Mouse (Mus musculus): ENCODE data around the gene Ube2h.
"Not testable (repeated sequence)": the region's sequence is repeated elsewhere in the genome, so short reads cannot be mapped to it uniquely, and the experiment has no call there.

The Ube2h gene

DNA sequence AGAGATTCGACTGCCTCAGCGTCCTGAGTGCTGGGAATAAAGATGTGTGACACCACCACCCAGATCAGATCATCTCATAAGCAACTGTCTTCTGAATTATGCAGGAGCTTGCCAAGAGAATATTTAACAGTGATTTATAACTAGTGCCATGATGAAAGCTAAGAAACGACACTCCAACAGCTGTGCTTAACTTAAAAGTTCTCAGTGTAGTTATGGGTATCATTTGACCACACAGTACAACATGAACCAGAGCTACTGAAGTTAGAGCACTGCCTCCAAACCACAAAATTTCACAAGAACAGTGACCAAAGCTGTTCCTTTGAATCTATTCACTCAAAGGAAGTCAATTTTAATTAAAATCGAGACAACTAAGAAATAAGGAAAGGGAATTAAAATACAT, 61.4 kb downstream of the Ube2h start:
- no peak for DNase-seq

DNA sequence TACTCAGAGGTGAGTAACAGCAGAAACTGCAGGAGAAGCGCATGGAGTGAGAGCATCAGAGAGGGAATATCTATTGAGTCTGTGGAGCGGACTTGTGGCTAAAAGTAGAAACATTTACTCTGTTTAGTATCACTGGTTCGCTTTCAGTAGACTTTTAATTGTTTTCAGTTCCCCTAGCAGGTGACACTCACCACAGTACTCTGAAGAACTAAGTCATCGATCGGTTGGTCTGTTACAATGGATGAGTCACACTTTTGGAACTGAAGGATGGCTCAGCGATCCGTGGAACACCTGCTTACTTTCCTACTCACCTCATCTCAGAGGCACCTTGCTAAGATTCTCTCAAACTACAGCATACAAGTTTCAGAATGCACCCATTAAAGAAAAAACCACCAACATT, 64.2 kb downstream of the Ube2h start:
- no peak for DNase-seq

DNA sequence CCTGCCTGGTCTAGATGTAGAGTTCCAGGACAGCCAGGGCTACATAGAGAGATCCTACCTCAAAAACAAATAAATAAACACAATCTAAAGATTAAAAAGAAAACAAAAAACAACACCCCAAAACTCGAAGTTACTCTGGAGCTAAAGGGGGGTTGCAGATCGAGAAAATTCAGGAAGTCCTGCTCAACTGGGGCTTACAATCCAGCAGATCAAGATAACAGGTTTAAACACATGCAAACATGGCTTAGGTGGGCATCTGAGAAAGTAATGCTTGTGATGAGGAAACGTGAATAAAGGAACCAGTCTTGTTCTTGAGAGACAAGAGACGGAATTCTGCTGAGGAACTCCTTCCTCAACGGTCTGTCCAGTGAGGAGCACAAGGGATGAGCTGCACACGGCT, 65.1 kb downstream of the Ube2h start:
- DNase-seq, result no peak

DNA sequence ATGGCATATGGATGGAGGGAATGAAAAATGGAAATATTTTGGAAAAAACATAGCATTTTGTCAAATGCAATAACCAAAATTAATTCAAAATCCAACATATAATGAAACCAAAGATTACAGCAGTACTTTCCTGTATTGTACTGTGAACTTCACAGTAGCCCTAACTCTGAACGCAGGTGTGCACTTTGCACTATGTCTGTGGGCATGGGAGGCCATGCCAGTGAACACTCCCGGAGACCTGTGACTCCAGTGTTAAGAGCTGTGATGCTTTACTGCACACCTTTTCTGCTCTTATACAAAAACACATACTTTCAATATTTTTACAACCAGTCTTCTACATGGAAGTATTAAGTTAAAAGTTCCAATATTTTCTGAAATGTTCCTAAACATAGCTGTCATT, 66.3 kb downstream of the Ube2h start:
- DNase-seq, result no peak

DNA sequence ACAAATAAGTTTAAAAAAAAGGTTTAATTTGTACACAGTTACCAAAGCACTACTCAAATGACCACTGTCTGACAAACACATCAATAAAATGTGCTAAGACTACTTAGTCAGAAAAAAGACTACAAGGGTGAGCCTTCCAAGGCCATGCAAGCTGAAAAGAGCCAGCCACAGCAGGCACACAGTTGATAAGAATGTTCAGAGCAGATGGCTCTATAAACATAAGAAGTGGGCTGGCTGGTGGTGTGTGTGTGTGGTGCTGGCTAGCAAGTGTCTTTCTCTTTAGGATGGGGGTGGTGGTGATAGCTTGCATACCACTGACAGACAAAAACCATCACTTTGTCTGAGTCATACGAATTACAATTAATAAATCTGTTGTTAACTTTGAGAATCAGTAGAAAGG, 67.8 kb downstream of the Ube2h start:
- DNase-seq, result no peak

DNA sequence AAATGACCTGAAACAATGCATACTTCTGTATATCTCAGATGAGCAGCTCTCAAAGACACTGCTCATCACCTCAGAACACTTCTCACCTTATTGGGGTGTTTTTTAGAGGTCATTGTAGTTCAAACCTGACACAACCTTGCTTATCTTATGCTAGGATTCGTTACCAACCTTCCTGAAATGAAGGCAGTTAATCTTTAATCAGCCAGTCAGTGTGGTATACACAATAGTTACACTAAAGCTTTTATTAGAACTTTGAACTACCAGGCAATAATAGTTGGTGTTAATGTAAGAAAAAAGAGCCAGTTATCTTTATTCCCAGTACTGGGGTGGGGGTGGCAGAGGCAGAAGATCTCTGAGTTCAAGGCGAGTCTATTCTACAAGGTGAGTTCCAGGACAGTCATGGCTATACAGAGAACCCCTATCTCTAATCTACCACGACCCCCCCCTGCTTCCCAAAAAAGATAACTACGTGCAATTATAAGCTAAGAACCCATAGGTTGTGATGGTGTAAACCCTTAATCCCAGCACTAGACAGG, 72.5 kb downstream of the Ube2h start:
- DNase-seq, result no peak

DNA sequence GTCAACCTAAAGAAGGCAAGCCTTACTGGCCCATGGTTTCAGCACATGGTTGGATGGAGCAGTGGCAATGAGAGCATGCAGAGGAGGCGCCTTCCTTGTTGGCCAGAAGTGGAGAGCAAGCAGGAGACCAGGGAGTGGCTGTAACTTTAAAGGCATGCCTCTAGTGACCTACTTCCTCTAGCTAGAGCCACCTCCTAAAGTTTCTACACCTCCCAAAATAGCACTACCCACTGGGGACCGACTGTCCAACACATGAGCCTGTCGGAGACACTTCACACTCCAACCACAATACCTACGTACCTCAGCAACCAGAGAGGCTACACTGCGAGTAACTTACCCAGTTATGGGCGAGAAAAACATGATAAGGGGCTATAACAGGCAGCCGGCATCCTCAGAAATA, 74.1 kb downstream of the Ube2h start:
- peak; percentile 57 to 64 for DNase-seq

DNA sequence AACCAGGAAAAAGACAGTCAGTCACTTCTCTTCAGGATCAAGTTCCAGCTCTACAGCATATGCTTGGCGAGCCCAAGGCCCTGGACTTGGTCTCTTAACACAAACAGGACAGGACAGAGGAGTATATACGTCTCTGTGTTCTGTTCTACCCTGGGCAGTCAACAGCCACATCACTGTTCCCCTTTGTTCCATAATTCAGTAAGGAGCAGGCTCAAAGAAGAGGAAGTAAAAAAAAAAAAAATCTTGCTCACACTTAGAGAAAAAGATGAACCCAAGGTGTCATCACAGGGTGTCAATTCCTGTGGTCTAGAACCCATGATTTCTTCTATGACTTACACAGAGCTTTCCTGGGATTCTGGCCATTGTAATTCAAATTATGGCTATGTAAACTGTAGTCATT, 75.4 kb downstream of the Ube2h start:
- no peak for DNase-seq

DNA sequence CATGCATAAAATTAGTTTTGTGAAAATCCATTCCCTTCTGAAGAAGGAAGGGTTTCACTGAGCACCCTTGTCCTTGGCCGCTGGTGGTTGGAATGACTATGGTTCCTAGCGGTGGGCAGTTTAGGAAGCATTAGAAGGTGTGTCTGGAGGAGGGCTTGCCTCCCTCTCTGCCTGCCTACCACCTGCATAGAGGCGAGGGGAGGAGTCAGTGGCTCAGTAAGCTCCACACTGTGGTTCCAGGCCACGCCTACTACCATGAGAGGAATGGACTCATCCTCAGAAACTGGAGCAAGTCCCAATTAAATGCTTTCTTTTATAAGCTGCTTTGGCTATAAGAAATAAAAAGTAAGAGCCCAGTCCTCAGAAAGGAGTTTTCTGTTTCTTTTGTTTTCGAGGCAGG, 76.0 kb downstream of the Ube2h start:
- DNase-seq, result no peak

DNA sequence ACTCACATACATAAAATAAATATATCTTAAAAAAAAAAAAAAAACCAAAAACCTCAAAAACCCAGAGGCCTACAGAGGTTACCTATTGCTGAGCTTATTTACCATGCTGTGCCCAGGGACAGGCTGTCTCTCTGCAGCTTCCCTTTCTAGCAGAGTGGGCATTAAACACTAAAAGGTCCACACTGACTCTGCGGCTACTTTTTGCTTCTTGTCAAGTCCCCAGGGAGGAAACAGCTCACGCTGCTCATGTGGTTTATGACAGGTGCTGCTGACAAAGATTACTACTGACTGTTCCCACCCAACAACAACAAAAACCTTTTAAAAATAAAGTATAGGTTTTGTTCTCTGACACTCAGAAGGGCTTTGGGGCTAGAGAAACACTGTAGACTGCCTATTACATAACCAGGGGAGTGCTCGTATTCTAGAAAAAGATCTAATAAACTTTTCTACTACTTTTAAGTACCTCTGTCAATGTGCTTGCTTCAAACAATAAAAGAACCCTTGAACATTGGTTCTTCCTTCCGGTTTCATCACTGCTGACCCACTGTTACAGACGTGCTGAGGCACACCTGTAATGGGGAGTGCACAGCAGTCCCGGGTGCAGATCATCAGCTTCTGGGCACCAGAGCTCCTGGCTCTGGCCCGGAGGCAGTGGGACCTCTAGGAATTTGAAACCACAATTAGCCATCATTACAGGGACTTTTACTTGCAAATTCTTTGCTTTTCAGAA, 77.2 kb downstream of the Ube2h start:
- peak; percentile 67 to 76 for DNase-seq

DNA sequence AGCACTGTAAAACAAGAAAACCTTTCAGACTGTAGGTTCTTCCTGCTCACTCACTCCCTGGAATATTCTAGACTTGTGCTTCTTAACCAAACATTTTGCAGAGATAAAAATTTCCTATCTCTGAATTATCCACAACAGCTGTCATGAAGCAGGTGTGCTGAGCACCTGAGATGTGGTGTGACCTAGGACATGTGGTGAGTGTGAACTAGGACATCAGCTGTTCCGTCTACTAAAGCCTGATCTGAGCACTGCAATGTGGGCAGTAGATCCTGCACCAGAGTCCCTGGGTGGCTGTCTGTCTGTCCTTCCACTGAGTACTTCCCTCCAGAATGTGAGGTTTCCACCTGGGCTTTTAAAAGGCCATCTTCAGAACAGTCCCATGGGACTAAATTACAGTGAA, 79.6 kb downstream of the Ube2h start:
- DNase-seq, result no peak

DNA sequence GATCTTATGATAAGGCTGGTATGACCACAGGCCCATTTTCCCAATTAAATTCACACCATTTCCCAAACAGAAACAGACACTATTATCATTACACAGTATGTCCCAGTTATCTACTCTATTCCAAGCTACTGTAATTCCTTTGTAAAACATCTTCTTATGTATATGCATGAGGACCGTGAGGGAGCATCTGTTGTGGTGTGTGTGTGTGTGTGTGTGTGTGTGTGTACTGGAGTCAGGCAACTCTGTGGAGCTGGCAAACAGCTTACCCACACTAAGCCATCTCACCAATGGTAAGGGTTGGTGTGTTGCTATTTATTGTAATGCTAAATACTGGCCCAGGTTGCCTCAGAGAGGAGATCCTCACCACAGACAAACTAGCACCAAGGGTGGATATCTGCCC, 82.0 kb downstream of the Ube2h start:
- no peak for DNase-seq

DNA sequence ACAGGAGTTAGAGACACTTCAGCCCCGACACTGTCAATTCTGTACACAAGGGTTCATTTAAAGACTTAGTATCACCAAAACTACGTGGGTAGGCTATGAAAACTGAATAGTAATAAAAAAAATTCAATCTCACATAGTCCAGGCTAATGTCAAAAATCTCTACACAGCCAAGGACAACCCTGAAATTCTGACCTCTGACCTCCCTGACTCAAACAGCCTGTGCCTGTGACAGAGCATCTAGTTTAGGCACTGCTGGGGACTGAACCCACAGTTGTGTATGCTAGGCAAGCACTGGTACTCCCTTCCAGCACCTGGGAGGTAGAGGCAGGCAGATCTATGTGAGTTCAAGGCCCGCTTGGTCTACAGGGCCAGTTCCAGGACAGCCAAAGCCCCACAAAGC, 86.8 kb downstream of the Ube2h start:
- DNase-seq, result no peak

DNA sequence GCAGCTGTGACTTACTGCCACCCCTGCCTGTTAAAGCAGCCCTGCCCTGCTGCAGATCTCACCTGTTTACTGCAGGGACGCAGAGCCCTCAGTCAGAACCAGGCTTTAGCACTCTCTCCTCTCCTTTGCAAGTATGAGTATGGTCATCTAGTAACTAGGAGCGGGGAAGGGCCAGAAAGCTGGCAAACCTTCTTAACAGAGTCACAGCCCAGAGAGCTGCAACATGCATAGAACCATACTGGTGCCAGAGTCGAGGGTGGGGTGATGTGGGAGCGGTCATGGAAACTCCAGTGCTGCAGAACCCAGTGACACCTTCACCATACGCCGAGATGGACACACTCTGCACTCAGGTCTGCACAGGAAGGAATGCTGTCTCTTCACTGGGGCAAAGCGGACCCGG, 91.9 kb downstream of the Ube2h start:
- DNase-seq, result no peak

DNA sequence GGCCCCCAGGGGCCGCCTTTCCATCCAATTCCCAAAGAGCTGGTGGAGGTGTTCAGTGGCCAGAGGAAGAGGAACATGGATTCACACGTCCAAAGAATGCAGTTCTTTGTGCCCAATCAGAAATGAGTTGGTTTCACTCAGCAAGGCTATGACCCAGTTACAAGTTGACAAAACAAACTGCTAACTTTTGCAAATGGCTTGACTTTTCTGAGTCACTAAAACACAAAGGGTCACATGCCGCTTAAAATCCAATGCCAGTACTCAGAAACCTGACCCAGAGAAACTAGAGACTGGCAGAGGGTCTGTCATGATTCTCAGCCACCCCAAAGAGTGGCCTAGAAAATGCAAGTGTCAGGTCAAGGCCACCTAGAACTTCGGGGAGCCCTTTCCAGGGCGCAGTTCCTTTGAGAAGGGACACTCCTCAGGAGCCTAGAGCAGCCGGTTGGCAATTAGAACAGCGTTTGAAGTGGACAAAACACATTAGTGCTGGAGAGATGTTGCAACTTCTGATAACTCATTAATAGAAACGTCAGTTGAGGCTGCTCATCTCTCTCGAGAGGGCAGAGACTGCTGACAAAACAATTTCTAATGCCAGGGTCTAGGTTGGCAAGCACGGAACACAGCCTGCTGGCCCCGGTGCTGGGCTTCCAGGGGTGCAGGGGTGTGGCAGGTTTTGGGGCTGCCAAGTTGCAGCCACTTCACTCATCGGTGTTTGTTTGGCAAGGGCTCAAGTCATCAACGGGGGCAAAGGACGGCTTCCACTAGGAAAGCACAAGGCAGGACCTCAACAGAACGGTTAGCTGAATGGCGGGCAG, 92.5 kb downstream of the Ube2h start:
- no peak for DNase-seq

DNA sequence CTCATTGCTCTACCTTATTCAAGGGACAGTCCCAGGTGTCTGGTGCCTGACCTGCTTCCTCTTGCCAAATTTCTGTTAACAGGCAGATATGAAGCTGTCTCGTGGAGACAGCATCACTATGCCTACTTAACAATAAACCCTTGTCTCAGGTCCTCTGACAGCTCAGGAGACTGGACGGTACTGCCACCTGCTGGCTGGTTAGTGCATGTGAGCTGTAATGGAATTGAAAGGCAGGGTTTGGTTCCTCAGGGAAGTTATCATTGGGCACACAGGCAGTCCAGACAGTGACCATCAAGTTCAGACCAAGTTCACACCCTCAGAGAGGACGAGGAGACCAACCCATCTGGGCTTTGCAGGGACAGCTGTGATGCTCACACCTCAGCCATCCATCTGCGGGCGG, 93.6 kb downstream of the Ube2h start:
- DNase-seq, result peak; percentile 80

DNA sequence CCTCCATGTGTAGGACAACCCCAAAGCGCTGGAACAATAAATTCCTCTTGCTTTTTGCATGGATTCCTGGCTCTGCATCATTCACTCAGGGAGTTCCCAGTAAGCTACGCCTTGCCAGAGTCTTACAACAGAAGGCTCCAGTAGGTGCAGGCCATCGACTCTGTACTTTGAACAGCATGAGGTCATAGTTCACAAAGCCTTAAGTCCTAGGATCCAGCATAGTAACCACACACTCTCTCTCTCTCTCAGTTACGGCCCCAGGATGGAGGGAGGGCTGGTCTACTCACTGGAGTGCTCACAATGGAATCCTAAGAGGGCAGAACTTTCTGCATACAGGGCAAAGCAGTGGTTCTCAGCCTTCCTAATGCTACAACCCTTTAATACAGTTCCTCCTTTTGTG, 95.5 kb downstream of the Ube2h start:
- no peak for DNase-seq

DNA sequence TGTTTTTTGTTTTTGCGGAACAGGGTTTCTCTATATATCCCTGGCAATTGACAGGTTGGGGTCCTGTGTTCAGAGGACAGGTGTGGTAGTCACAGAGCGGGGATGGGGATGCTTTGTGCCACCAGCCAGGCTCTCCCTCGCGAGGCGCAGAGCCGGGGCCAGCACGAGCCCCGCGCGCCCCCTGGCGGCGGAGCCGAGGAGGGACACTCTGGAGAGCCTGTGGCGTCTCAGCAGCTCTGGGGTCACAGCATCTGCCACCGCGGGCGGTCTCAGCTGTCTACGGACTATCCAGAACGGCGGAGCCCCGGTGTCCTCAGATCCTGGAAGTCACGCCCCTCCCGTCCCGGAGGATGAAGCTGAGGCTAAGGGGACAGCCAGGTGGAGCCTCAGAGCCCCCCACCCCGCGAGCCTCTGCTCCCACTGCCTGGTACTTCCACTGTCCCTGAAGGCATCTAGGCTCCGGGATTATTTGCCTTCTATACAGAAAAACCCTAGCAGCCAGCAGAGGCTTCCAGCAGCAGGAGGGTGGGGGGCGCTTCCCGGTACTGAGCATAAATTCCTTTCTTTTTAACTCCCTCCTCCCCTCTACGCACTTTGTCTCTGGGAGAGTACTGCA, 98.6 kb downstream of the Ube2h start:
- DNase-seq, result peak; percentile 85 to 88

DNA sequence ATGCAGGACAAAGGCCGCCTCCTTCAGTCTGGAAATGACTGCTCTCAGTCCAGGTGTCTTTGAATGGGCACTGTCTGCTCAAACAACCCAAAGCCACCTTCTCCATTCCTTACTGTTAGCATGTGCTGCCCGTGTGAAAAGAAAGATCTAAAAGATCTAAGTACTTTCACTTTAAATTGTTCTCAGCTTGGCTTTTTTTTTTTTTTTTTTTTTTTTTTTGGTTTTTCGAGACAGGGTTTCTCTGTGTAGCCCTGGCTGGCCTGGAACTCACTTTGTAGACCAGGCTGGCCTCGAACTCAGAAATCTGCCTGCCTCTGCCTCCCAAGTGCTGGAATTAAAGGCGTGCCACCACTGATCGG, 99.2 kb downstream of the Ube2h start:
- not testable (repeated sequence) for DNase-seq

DNA sequence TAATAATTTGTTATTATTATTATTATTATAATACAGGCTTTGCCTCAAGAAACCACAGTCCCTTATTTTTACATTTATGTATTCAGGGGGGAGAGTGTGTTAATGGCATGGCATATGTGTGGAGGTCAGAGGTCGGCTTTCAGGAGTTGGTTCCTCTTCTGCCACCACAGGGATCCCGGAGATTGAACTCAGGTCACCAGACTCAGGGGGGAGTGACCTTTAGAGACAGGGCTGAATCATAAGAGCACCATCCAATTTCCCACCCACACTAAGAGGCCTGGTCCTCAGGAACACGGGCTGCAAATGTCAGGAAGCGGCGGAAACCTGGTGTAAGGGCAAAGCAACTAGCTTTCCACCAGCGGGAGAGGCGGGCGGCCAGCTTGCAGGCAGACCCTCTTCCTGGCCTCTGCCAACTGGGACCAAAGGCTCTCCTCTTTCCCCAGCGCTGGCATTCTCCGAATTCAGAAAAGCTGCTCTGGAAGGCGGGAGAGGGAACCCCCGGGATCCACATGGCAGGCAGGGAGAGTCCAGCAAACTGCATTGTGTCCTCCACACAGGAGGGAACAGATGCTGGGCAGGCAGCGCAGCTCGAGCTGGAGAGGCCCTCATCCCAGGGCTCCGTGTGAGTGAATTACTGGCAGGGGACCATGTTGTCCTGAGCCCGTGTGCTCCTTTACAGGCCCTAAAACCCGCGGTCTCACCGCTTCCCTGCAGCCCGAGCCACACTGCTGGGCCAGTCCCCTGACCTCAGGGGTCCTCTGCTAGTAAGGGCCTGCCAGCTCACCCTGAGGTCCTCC, 99.8 kb downstream of the Ube2h start:
- DNase-seq, result peak in 1 of 2 experiments; percentile 25

DNA sequence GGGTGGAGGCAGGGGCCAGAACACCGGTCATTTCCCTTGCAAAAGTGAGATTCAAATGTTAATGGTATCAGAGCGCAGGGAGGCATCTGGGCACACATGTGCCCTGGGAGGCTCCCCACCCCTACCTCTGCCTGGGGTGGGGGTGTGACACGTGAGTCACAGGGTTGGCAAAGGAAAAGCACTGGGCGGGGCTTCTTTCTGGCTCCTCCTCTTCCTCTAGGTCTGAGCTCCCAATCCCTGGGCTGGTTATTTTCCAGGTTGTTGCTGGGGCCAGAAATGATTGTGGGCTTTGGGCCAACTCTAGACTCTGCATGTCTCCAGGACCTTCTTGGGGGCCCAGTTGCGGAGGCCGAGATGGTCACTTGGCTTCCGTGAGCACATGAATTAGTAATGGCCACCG, 108.2 kb downstream of the Ube2h start:
- no peak for DNase-seq

DNA sequence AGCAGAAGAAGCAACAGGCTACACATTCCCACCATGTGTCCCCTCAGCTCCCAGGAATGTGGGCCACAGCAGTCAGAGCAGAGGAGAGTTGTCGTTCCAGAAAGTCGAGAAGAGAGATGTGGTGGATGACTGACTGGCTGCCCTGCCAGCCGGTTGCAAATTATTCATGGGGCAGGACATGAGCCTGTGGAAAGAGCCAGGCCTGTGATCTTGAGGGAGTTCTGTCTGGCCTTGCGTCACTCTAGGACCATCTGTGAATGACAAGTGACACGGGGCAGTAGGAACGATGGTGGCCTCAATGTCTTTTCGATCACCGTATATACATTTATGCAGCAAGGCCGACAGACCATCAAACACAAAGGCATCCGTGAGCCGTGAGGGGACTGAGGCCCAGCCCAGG, 108.7 kb downstream of the Ube2h start:
- no peak for DNase-seq

DNA sequence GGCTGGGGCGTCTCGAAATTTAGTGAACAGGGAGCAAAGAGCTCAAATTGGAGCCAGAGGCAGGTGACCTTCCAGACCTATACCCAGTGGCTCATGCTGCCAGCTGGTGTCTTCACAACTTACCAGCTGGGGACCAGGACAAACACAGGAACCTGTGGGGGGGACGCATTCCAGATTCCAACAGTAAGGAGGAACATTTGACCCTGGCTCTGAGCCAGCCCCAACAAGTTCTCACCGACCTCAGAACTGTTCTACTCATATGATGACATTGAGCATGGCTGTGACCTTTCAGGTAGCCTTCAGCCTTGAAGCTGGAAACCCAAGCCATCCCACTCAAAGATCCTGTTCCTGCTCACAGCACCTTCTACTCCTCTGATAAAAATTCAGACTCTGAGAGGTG, 120.7 kb downstream of the Ube2h start:
- no peak for DNase-seq

Data from B cell, adult 2 months (primary cell).